Mouse (Mus musculus) limb, embryonic 12.5 days (tissue): Measurements from ENCODE around the gene Nt5c3. TPM values are rescaled to one million over a fixed set of nuclear protein-coding genes. Genes with fewer than 3 reads are reported as not detected.

Experiments
- ATAC-seq: fragments of 200-750 bp; cut with Nextera tagmentation; 2 replicates; pipeline ENCODE4 v1.8.0; 2017; ENCODE audit warnings: low read depth, moderate TSS enrichment; ENCODE audit not compliant: insufficient number of reproducible peaks, insufficient read depth, low FRiP score, low TSS enrichment
- H3K27ac ChIP-seq: fragments of 300-500 bp; sonication (generic); 2 replicates; pipeline ENCODE4 v1.5.1; 2016; ENCODE audit warnings: mild to moderate bottlenecking, moderate library complexity
- H3K27me3 ChIP-seq: fragments of 300-500 bp; sonication (generic); 2 replicates; pipeline ENCODE4 v1.6.1; 2016; ENCODE audit warnings: mild to moderate bottlenecking, moderate library complexity
- H3K36me3 ChIP-seq: fragments of 300-500 bp; sonication (generic); 2 replicates; pipeline ENCODE4 v1.6.1; 2016; ENCODE audit warnings: mild to moderate bottlenecking, moderate library complexity
- H3K4me1 ChIP-seq: fragments of 300-500 bp; sonication (generic); replicated peaks from 2 replicates; pipeline ENCODE4 v1.6.1; 2016
- H3K4me2 ChIP-seq: fragments of 300-500 bp; sonication (generic); 2 replicates; pipeline ENCODE4 v1.6.1; 2016; ENCODE audit warnings: mild to moderate bottlenecking, moderate library complexity
- H3K4me3 ChIP-seq: fragments of 300-500 bp; sonication (generic); replicated peaks from 2 replicates; pipeline ENCODE4 v1.5.1; 2016; ENCODE audit warnings: mild to moderate bottlenecking
- H3K9ac ChIP-seq: fragments of 300-500 bp; sonication (generic); replicated peaks from 2 replicates; pipeline ENCODE4 v1.6.1; 2016; ENCODE audit warnings: mild to moderate bottlenecking, moderate library complexity
- H3K9me3 ChIP-seq: fragments of 300-500 bp; sonication (generic); 2 replicates; pipeline ENCODE4 v1.6.1; 2016; ENCODE audit warnings: mild to moderate bottlenecking, moderate library complexity
- WGBS: fragments of 180-500 bp; shearing (Covaris S2); methylation state at CpG from one replicate; pipeline ENCODE4 v1.1.7; 2016; 5-methylcytosine and 5-hydroxymethylcytosine counted together
- polyA plus RNA-seq: library from polyadenylated mRNA; unstranded; fragments of >200 nt; fragmentation: Nextera tagmentation; extraction: Ambion mirVana; gene quantifications from 2 replicates; pipeline ENCODE4 v1.2.1, GENCODE M21; 2016

Gene Nt5c3
- polyA plus RNA-seq, 1 experiment from 2014 or later = 68.3 TPM

GRCm38 (mm10) chr6:56835532-56835931 is 88.2 kb downstream of the Nt5c3 start:
- no peak for ATAC-seq
- H3K36me3 ChIP-seq = peaks cover 38% of the 10 kb centered on the region
- no peak overlapping the region for H3K4me2 ChIP-seq
- WGBS = 89% methylated on average over 10 of the region's 10 CpGs
- H3K4me3 ChIP-seq = no peak overlapping the region
- no peak overlapping the region for H3K27ac ChIP-seq
- H3K9me3 ChIP-seq = no peaks in the 10 kb centered on the region
- no peak overlapping the region for H3K9ac ChIP-seq
- no peaks in the 10 kb centered on the region for H3K27me3 ChIP-seq
- H3K4me1 ChIP-seq = peaks cover 8% of the 10 kb centered on the region

- no peaks in the 10 kb centered on the region for H3K9me3 ChIP-seq
- H3K4me1 ChIP-seq = peaks cover 8% of the 10 kb centered on the region
- WGBS = 61% methylated on average over 5 of the region's 5 CpGs
- H3K9ac ChIP-seq = no peak overlapping the region
- H3K27me3 ChIP-seq = no peaks in the 10 kb centered on the region
- H3K4me2 ChIP-seq = no peak overlapping the region
- no peak for ATAC-seq
- no peak overlapping the region for H3K27ac ChIP-seq
- H3K36me3 ChIP-seq = peaks cover 36% of the 10 kb centered on the region
- H3K4me3 ChIP-seq = no peak overlapping the region
These were observed 89.0 kb downstream of the Nt5c3 start for GRCm38 (mm10) chr6:56834769-56835168.

GRCm38 (mm10) chr6:56832830-56833229 is 90.9 kb downstream of the Nt5c3 start:
- no peaks in the 10 kb centered on the region for H3K9me3 ChIP-seq
- no peak overlapping the region for H3K27ac ChIP-seq
- H3K4me1 ChIP-seq = peaks cover 8% of the 10 kb centered on the region
- peak overlapping the region; percentile 68 for H3K4me3 ChIP-seq
- H3K9ac ChIP-seq = peak overlapping the region; percentile 83; the same call in 1 of the 2 replicates
- peaks cover 28% of the 10 kb centered on the region for H3K36me3 ChIP-seq
- ATAC-seq = no peak
- peak overlapping the region; percentile 66 for H3K4me2 ChIP-seq
- no peaks in the 10 kb centered on the region for H3K27me3 ChIP-seq

- H3K4me2 ChIP-seq = peak overlapping the region; percentile 66
- no peaks in the 10 kb centered on the region for H3K9me3 ChIP-seq
- peak; percentile 29; the same call in 1 of the 2 replicates for ATAC-seq
- peaks cover 8% of the 10 kb centered on the region for H3K4me1 ChIP-seq
- peaks cover 23% of the 10 kb centered on the region for H3K36me3 ChIP-seq
- no peaks in the 10 kb centered on the region for H3K27me3 ChIP-seq
- peak overlapping the region; percentile 92 for H3K27ac ChIP-seq
- peak overlapping the region; percentile 83 for H3K9ac ChIP-seq
- H3K4me3 ChIP-seq = peak overlapping the region; percentile 68
- WGBS = 2% methylated on average over 15 of the region's 15 CpGs
These were observed 91.3 kb downstream of the Nt5c3 start for GRCm38 (mm10) chr6:56832407-56832796.

Other genes with a start within 250 kb of the Nt5c3 start
- 194 and 224 TPM in 2 replicates for gene Lsm5, start 219.2 kb downstream of the Nt5c3 start, polyA plus RNA-seq
- 17.5 and 17.8 TPM in 2 replicates for gene Avl9, start 209.0 kb downstream of the Nt5c3 start, polyA plus RNA-seq
- gene Kbtbd2, start 126.1 kb downstream of the Nt5c3 start, polyA plus RNA-seq = 43.1 and 45.7 TPM in 2 replicates
- gene Fkbp9, start 91.9 kb downstream of the Nt5c3 start, polyA plus RNA-seq = 100 and 113 TPM in 2 replicates
- 0.23 and 0.40 TPM in 2 replicates for gene Vmn1r4, start 83 bp upstream of the Nt5c3 start, polyA plus RNA-seq
- gene Vmn1r5, start 46.3 kb upstream of the Nt5c3 start, polyA plus RNA-seq = not detected in 2 replicates
- not detected in 2 replicates for gene Vmn1r6, start 73.3 kb upstream of the Nt5c3 start, polyA plus RNA-seq
- not detected in 2 replicates for gene Vmn1r7, start 101.4 kb upstream of the Nt5c3 start, polyA plus RNA-seq
- gene Vmn1r8, start 108.4 kb upstream of the Nt5c3 start, polyA plus RNA-seq = not detected in 2 replicates
- not detected in 2 replicates for gene Vmn1r9, start 142.9 kb upstream of the Nt5c3 start, polyA plus RNA-seq
- not detected in 2 replicates for gene Vmn1r10, start 185.5 kb upstream of the Nt5c3 start, polyA plus RNA-seq
- not detected in 2 replicates for gene Vmn1r11, start 209.5 kb upstream of the Nt5c3 start, polyA plus RNA-seq
- gene Vmn1r12, start 233.0 kb upstream of the Nt5c3 start, polyA plus RNA-seq = not detected in 2 replicates